In the genomic region with DNA sequence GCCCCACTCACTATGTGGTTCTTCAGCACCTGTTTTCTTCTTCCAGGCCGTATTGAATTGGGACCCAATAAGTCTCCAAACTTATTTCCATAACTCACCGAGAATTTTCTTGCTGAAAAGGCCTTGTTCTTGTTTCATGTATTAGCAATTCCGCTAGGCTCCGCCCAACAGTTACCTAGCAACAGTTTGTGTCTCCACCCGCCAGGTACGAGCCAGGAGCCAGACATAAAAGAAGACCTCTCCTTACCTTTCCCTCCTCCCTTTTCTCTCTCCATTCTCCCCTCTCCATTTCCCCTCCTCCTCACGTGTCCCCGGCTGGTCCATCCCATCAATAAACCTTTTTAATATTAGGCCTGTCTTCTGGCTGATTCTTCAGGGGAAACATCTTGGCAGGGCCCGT, we compare ENCODE assay signal across 8 mouse cellular contexts. TPM values are rescaled to one million over a fixed set of nuclear protein-coding genes. Genes with fewer than 3 reads are reported as not detected.
DNase-seq lines count a peak whose midpoint lies in the region; ATAC-seq and TF ChIP-seq lines count a peak whose summit lies in the region.

No protein-coding gene starts in this region.

- 26% methylated on average over 9 of the region's 9 CpGs for WGBS in heart, embryonic 12.5 days
- 16% methylated on average over 9 of the region's 9 CpGs for WGBS in forebrain, embryonic 13.5 days
- 15% methylated on average over 9 of the region's 9 CpGs for WGBS in limb, embryonic 10.5 days
- WGBS in midbrain, embryonic 15.5 days, result 16% methylated on average over 9 of the region's 9 CpGs
- WGBS in cerebellum, adult 2 months, result 45% methylated on average over 9 of the region's 9 CpGs

- no peak for TF ChIP-seq CTCF in cerebellum, adult 2 months (IDR thresholded peaks at IDR 0.05; ENCODE audit: borderline replicate concordance, insufficient read depth, low read depth, low read length)

- TF ChIP-seq POLR2A in cerebellum, adult 2 months (IDR thresholded peaks at IDR 0.05; ENCODE audit: borderline replicate concordance, insufficient read depth, low read length), result no peak

- peak overlapping the region; percentile 44 for H3K4me2 ChIP-seq in heart, embryonic 12.5 days
- peak overlapping the region; percentile 16 for H3K4me2 ChIP-seq in forebrain, embryonic 13.5 days
- peak overlapping the region; percentile 14 for H3K4me2 ChIP-seq in midbrain, embryonic 15.5 days

- intact Hi-C loops in heart, postnatal 10 days (cut with DNase I), result no loop called here

- ATAC-seq in heart, embryonic 12.5 days (ENCODE audit: insufficient number of reproducible peaks, low FRiP score), result no peak
- no peak for ATAC-seq in forebrain, embryonic 13.5 days
- no peak for ATAC-seq in midbrain, embryonic 15.5 days (replicated peaks)

- H3K27ac ChIP-seq in heart, embryonic 12.5 days (ENCODE audit: poor library complexity, severe bottlenecking), result no peak overlapping the region
- H3K27ac ChIP-seq in forebrain, embryonic 13.5 days, result no peak overlapping the region
- H3K27ac ChIP-seq in limb, embryonic 10.5 days, result peak overlapping the region; percentile 32
- no peak overlapping the region for H3K27ac ChIP-seq in midbrain, embryonic 15.5 days
- no peak overlapping the region for H3K27ac ChIP-seq in cerebellum, adult 2 months (ENCODE audit: insufficient read depth, low read length)

- no peaks in the 10 kb centered on the region for H3K36me3 ChIP-seq in heart, embryonic 12.5 days
- H3K36me3 ChIP-seq in forebrain, embryonic 13.5 days (ENCODE audit: poor library complexity, severe bottlenecking), result no peaks in the 10 kb centered on the region
- no peaks in the 10 kb centered on the region for H3K36me3 ChIP-seq in limb, embryonic 10.5 days
- H3K36me3 ChIP-seq in midbrain, embryonic 15.5 days (replicated peaks), result no peaks in the 10 kb centered on the region

- no peaks in the 10 kb centered on the region for H3K27me3 ChIP-seq in heart, embryonic 12.5 days (replicated peaks)
- no peaks in the 10 kb centered on the region for H3K27me3 ChIP-seq in forebrain, embryonic 13.5 days
- peaks cover 12% of the 10 kb centered on the region; the same call in 1 of the 2 replicates for H3K27me3 ChIP-seq in limb, embryonic 10.5 days (ENCODE audit: low read depth, poor library complexity, severe bottlenecking)
- no peaks in the 10 kb centered on the region for H3K27me3 ChIP-seq in midbrain, embryonic 15.5 days (replicated peaks)
- no peaks in the 10 kb centered on the region for H3K27me3 ChIP-seq in cerebellum, adult 2 months (ENCODE audit: control insufficient read depth, insufficient read depth, low read length)

- no peak overlapping the region for H3K4me3 ChIP-seq in heart, embryonic 12.5 days
- H3K4me3 ChIP-seq in forebrain, embryonic 13.5 days, result no peak overlapping the region
- H3K4me3 ChIP-seq in limb, embryonic 10.5 days, result peak overlapping the region; percentile 32
- H3K4me3 ChIP-seq in midbrain, embryonic 15.5 days, result no peak overlapping the region
- no peak overlapping the region for H3K4me3 ChIP-seq in cerebellum, adult 2 months (replicated peaks; ENCODE audit: insufficient read depth, low read depth, low read length)

- DNase-seq in heart, postnatal 10 days, result no peak
- no peak for DNase-seq in limb, embryonic 10.5 days (ENCODE audit: low spot score)
- DNase-seq in cerebellum, adult 11 months, result no peak
- DNase-seq in cerebellum, adult 2 months, result no peak
- no peak for DNase-seq in urinary bladder, postnatal 4 days (ENCODE audit: low spot score in 2 of 2)

- peaks cover 10% of the 10 kb centered on the region for H3K4me1 ChIP-seq in heart, embryonic 12.5 days (replicated peaks)
- H3K4me1 ChIP-seq in forebrain, embryonic 13.5 days, result peaks cover 22% of the 10 kb centered on the region
- peaks cover 38% of the 10 kb centered on the region for H3K4me1 ChIP-seq in limb, embryonic 10.5 days
- H3K4me1 ChIP-seq in midbrain, embryonic 15.5 days, result peaks cover 24% of the 10 kb centered on the region
- no peaks in the 10 kb centered on the region for H3K4me1 ChIP-seq in cerebellum, adult 2 months (ENCODE audit: control insufficient read depth, insufficient read depth, low read length)

- no peaks in the 10 kb centered on the region for H3K9me3 ChIP-seq in heart, embryonic 12.5 days (replicated peaks)
- no peaks in the 10 kb centered on the region for H3K9me3 ChIP-seq in forebrain, embryonic 13.5 days (replicated peaks)
- H3K9me3 ChIP-seq in limb, embryonic 10.5 days (replicated peaks), result no peaks in the 10 kb centered on the region
- no peaks in the 10 kb centered on the region for H3K9me3 ChIP-seq in midbrain, embryonic 15.5 days

- H3K9ac ChIP-seq in heart, embryonic 12.5 days, result no peak overlapping the region
- H3K9ac ChIP-seq in forebrain, embryonic 13.5 days, result no peak overlapping the region; the same call in 1 of the 2 replicates
- no peak overlapping the region for H3K9ac ChIP-seq in midbrain, embryonic 15.5 days

RNA-seq across cellular contexts. Expression of gene Tsc1, which starts 2.7 kb away (rescaled TPM):
- 16.7 and 17.6 TPM in 2 replicates for polyA plus RNA-seq in heart, embryonic 12.5 days (2016; fragmentation: Nextera tagmentation; extraction: Ambion mirVana)
- total RNA-seq in heart, postnatal 10 days (2021), result 10 to 100 TPM; 16.4 to 19.8 TPM
- 29.0 and 34.1 TPM in 2 replicates for polyA plus RNA-seq in forebrain, embryonic 13.5 days (2015; fragmentation: Nextera tagmentation; extraction: Ambion mirVana)
- 24.2 and 26.9 TPM in 2 replicates for polyA plus RNA-seq in limb, embryonic 10.5 days (2016; fragmentation: Nextera tagmentation; extraction: Ambion mirVana)
- polyA plus RNA-seq in midbrain, embryonic 15.5 days (2015; fragmentation: Nextera tagmentation; extraction: Ambion mirVana), result 38.6 and 40.3 TPM in 2 replicates
- 34.4 and 34.9 TPM in 2 replicates for polyA plus RNA-seq in cerebellum, adult 2 months (2012; rRNA removed)

RNA-seq across cellular contexts. Expression of gene Gfi1b, which starts 16.6 kb away (rescaled TPM):
- polyA plus RNA-seq in heart, embryonic 12.5 days (2016; fragmentation: Nextera tagmentation; extraction: Ambion mirVana), result 3.9 and 5.6 TPM in 2 replicates
- not detected for total RNA-seq in heart, postnatal 10 days (2021)
- 0.19 and 0.31 TPM in 2 replicates for polyA plus RNA-seq in forebrain, embryonic 13.5 days (2015; fragmentation: Nextera tagmentation; extraction: Ambion mirVana)
- polyA plus RNA-seq in limb, embryonic 10.5 days (2016; fragmentation: Nextera tagmentation; extraction: Ambion mirVana), result 3.5 and 4.2 TPM in 2 replicates
- not detected in 2 replicates for polyA plus RNA-seq in midbrain, embryonic 15.5 days (2015; fragmentation: Nextera tagmentation; extraction: Ambion mirVana)
- polyA plus RNA-seq in cerebellum, adult 2 months (2012; rRNA removed), result 0.18 TPM in 1 of 2 replicates, not detected in the other

RNA-seq across cellular contexts. Expression of gene Gtf3c5, which starts 54.8 kb away (rescaled TPM):
- 32.5 and 34.2 TPM in 2 replicates for polyA plus RNA-seq in heart, embryonic 12.5 days (2016; fragmentation: Nextera tagmentation; extraction: Ambion mirVana)
- total RNA-seq in heart, postnatal 10 days (2021), result 10 to 100 TPM; 14.1 to 15.4 TPM
- polyA plus RNA-seq in forebrain, embryonic 13.5 days (2015; fragmentation: Nextera tagmentation; extraction: Ambion mirVana), result 40.7 and 48.2 TPM in 2 replicates
- 69.9 and 71.6 TPM in 2 replicates for polyA plus RNA-seq in limb, embryonic 10.5 days (2016; fragmentation: Nextera tagmentation; extraction: Ambion mirVana)
- 48.2 and 49.2 TPM in 2 replicates for polyA plus RNA-seq in midbrain, embryonic 15.5 days (2015; fragmentation: Nextera tagmentation; extraction: Ambion mirVana)
- polyA plus RNA-seq in cerebellum, adult 2 months (2012; rRNA removed), result 32.4 and 32.6 TPM in 2 replicates
